Mouse (Mus musculus): ENCODE measurements around the gene Ndufs5.

Ndufs5 gene

GRCm38 (mm10) chr4:123717574-123718433 lies at the start of gene Ndufs5:
Gene Ndufs5 (minus strand): TSS chr4:123718202.
- DNase-seq = peak; percentile 99

GRCm38 (mm10) chr4:123765071-123765470 lies 47.1 kb upstream of the Ndufs5 start:
- no peak for DNase-seq

GRCm38 (mm10) chr4:123758306-123758705 lies 40.3 kb upstream of the Ndufs5 start:
- DNase-seq = peak in 1 of 2 experiments; percentile 29

- peak; percentile 29 to 36 for DNase-seq
Measured at GRCm38 (mm10) chr4:123750707-123751312, 32.8 kb upstream of the Ndufs5 start.

- peak; percentile 99 to 100 for DNase-seq
Measured at GRCm38 (mm10) chr4:123750152-123750651, 32.2 kb upstream of the Ndufs5 start, which contains the start of gene Akirin1. Gene Akirin1 (minus strand): TSS chr4:123750345.

GRCm38 (mm10) chr4:123749484-123750130 lies 31.6 kb upstream of the Ndufs5 start:
- peak in 1 of 2 experiments; percentile 72 for DNase-seq

GRCm38 (mm10) chr4:123748726-123749415 lies 30.9 kb upstream of the Ndufs5 start:
- DNase-seq = no peak

GRCm38 (mm10) chr4:123745221-123745775 lies 27.3 kb upstream of the Ndufs5 start:
- no peak for DNase-seq

- no peak for DNase-seq
Measured at GRCm38 (mm10) chr4:123742891-123743290, 24.9 kb upstream of the Ndufs5 start.

GRCm38 (mm10) chr4:123738708-123739107 lies 20.7 kb upstream of the Ndufs5 start:
- no peak for DNase-seq

GRCm38 (mm10) chr4:123733532-123733931 lies 15.5 kb upstream of the Ndufs5 start:
- no peak for DNase-seq

- no peak for DNase-seq
Measured at GRCm38 (mm10) chr4:123732921-123733320, 14.9 kb upstream of the Ndufs5 start.

GRCm38 (mm10) chr4:123732163-123732910 lies 14.3 kb upstream of the Ndufs5 start:
- DNase-seq = peak; percentile 73 to 78

GRCm38 (mm10) chr4:123721761-123722160 lies 3.8 kb upstream of the Ndufs5 start:
- DNase-seq = peak in 1 of 2 experiments; percentile 38

- no peak for DNase-seq
Measured at GRCm38 (mm10) chr4:123718434-123718780, 405 bp upstream of the Ndufs5 start.

- DNase-seq = no peak
Measured at GRCm38 (mm10) chr4:123712431-123712830, 5.6 kb downstream of the Ndufs5 start.

GRCm38 (mm10) chr4:123707340-123707739 lies 10.7 kb downstream of the Ndufs5 start:
- no peak for DNase-seq

GRCm38 (mm10) chr4:123705340-123705739 lies 12.7 kb downstream of the Ndufs5 start:
- DNase-seq = no peak

GRCm38 (mm10) chr4:123693384-123693783 lies 24.6 kb downstream of the Ndufs5 start:
- DNase-seq = no peak

GRCm38 (mm10) chr4:123692071-123692470 lies 25.9 kb downstream of the Ndufs5 start:
- DNase-seq = no peak

- DNase-seq = no peak
Measured at GRCm38 (mm10) chr4:123690311-123690710, 27.7 kb downstream of the Ndufs5 start.

Measured in cerebellum, postnatal 25 days (tissue).